In the genomic region with DNA sequence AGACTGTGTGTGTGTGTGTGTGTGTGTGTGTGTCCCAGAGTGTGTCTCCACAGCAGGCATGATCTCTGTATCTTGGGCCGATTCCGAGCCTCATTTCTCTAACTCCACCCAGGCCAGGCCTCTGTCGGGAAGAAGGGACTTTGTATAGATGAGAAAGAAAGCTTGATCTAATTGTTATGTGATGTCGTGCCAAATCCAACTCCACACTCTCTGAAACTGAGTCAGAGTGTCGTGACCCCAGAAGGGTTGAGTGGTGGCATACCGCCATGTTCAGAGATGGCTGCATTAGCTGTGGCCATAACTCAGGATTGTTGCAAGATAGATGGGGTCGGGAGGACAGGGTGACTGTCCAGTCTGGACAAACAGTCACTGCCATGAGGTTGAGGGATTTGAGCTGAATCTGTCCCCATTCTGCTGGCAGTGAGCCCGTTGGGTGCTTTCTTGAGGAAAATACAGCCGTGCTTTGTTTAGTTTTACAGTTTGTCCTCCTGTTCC, we compare ENCODE assay signal across 8 mouse cellular contexts. TPM values are rescaled to one million over a fixed set of nuclear protein-coding genes. Genes with fewer than 3 reads are reported as not detected.
DNase-seq lines count a peak whose midpoint lies in the region; ATAC-seq and TF ChIP-seq lines count a peak whose summit lies in the region.

No protein-coding gene starts in this region.

- peaks cover 7% of the 10 kb centered on the region; the same call in 1 of the 2 replicates for H3K4me1 ChIP-seq in midbrain, embryonic 14.5 days (ENCODE audit: control insufficient read depth, insufficient read depth, low read length)
- H3K4me1 ChIP-seq in midbrain, embryonic 11.5 days (ENCODE audit: control insufficient read depth, insufficient read depth, low read length) = no peaks in the 10 kb centered on the region
- peaks cover 4% of the 10 kb centered on the region; the same call in 1 of the 2 replicates for H3K4me1 ChIP-seq in midbrain, postnatal 0 days (ENCODE audit: insufficient read depth, low read length)

- H3K27ac ChIP-seq in gastrocnemius, adult 2 months = no peak overlapping the region
- H3K27ac ChIP-seq in midbrain, embryonic 14.5 days (replicated peaks; ENCODE audit: low read depth, low read length) = no peak overlapping the region
- no peak overlapping the region for H3K27ac ChIP-seq in midbrain, embryonic 11.5 days (ENCODE audit: low read depth, low read length)
- H3K27ac ChIP-seq in midbrain, postnatal 0 days (ENCODE audit: low read depth, low read length) = no peak overlapping the region

- H3K9me3 ChIP-seq in midbrain, embryonic 14.5 days (ENCODE audit: control insufficient read depth, low read length) = no peaks in the 10 kb centered on the region
- H3K9me3 ChIP-seq in midbrain, embryonic 11.5 days (ENCODE audit: control insufficient read depth, low read length) = no peaks in the 10 kb centered on the region
- H3K9me3 ChIP-seq in midbrain, postnatal 0 days (ENCODE audit: low read length) = no peaks in the 10 kb centered on the region

- WGBS in midbrain, embryonic 14.5 days = 76% methylated on average over 9 of the region's 9 CpGs
- whole genome bisulfite sequencing in midbrain, embryonic 11.5 days = 81% methylated on average over 9 of the region's 9 CpGs
- WGBS in midbrain, postnatal 0 days = 67% methylated on average over 9 of the region's 9 CpGs

- intact Hi-C loops in gastrocnemius, adult 2 months (cut with DNase I) = loop anchor here (10.0 kb wide), 1 partner anchor 119 kb away; the partner anchor contains the start of gene Fbxw7
- intact Hi-C loops in gastrocnemius, postnatal 36 days (cut with DNase I) = loop anchor here (2.0 kb wide), 1 partner anchor 149 kb away; no protein-coding TSS in a partner anchor

- H3K36me3 ChIP-seq in midbrain, embryonic 14.5 days (ENCODE audit: control insufficient read depth, insufficient read depth, low read length) = no peaks in the 10 kb centered on the region
- H3K36me3 ChIP-seq in midbrain, embryonic 11.5 days (ENCODE audit: control insufficient read depth, insufficient read depth, low read length) = no peaks in the 10 kb centered on the region
- no peaks in the 10 kb centered on the region for H3K36me3 ChIP-seq in midbrain, postnatal 0 days (ENCODE audit: insufficient read depth, low read length)

- H3K9ac ChIP-seq in midbrain, embryonic 14.5 days (replicated peaks; ENCODE audit: low read length) = no peak overlapping the region
- no peak overlapping the region for H3K9ac ChIP-seq in midbrain, embryonic 11.5 days (ENCODE audit: low read length)
- no peak overlapping the region for H3K9ac ChIP-seq in midbrain, postnatal 0 days (replicated peaks; ENCODE audit: low read length, poor library complexity, severe bottlenecking)

- peak overlapping the region; percentile 26; the same call in 1 of the 2 replicates for H3K4me3 ChIP-seq in gastrocnemius, adult 2 months
- H3K4me3 ChIP-seq in midbrain, embryonic 14.5 days (replicated peaks; ENCODE audit: low read depth, low read length) = no peak overlapping the region
- no peak overlapping the region for H3K4me3 ChIP-seq in midbrain, embryonic 11.5 days (ENCODE audit: low read depth, low read length)
- H3K4me3 ChIP-seq in midbrain, postnatal 0 days (ENCODE audit: low read depth, low read length) = no peak overlapping the region

- DNase-seq in gastrocnemius, adult 2 months = no peak
- no peak for DNase-seq in gastrocnemius, postnatal 36 days
- no peak for DNase-seq in midbrain, embryonic 14.5 days
- no peak for DNase-seq in midbrain, embryonic 11.5 days (ENCODE audit: low spot score, missing footprints)
- DNase-seq in heart, postnatal 4 days = peak; percentile 39
- DNase-seq in midbrain, postnatal 0 days (ENCODE audit: low spot score) = no peak
- DNase-seq in thymus, postnatal 36 days = no peak

- peak overlapping the region; percentile 34; the same call in 1 of the 2 replicates for H3K4me2 ChIP-seq in midbrain, embryonic 14.5 days (ENCODE audit: low read length)
- no peak overlapping the region for H3K4me2 ChIP-seq in midbrain, embryonic 11.5 days
- peak overlapping the region; percentile 39 for H3K4me2 ChIP-seq in midbrain, postnatal 0 days (ENCODE audit: low read depth, low read length, poor library complexity, severe bottlenecking)

- no peak for ATAC-seq in midbrain, embryonic 14.5 days (ENCODE audit: low FRiP score, low TSS enrichment)
- ATAC-seq in midbrain, embryonic 11.5 days (ENCODE audit: low FRiP score) = no peak
- ATAC-seq in midbrain, postnatal 0 days (ENCODE audit: low FRiP score) = no peak
- ATAC-seq in activated CD4-positive, CD25-positive, alpha-beta regulatory T cell, adult 4 months = no peak

- no peak for TF ChIP-seq CTCF in gastrocnemius, adult 2 months (IDR thresholded peaks at IDR 0.05)
- no peak for TF ChIP-seq CTCF in midbrain, postnatal 0 days (IDR thresholded peaks at IDR 0.05)

- H3K27me3 ChIP-seq in midbrain, embryonic 14.5 days (ENCODE audit: control insufficient read depth, insufficient read depth, low read length) = no peaks in the 10 kb centered on the region
- no peaks in the 10 kb centered on the region for H3K27me3 ChIP-seq in midbrain, embryonic 11.5 days (ENCODE audit: control insufficient read depth, insufficient read depth, low read length)
- 0 out of 2 replicates have a peak, but pooled peaks cover 2% of the 10 kb centered on the region for H3K27me3 ChIP-seq in midbrain, postnatal 0 days (ENCODE audit: insufficient read depth, low read length)

RNA-seq across cellular contexts. Expression of gene Tmem154, which starts 29.9 kb away (rescaled TPM):
- total RNA-seq in gastrocnemius, adult 2 months (2021) = under 1 TPM; 0.73 to 0.74 TPM
- under 1 TPM; 0.33 to 0.57 TPM for total RNA-seq in gastrocnemius, postnatal 36 days (2021)
- polyA plus RNA-seq in midbrain, embryonic 14.5 days (2014; fragmentation: Nextera tagmentation; extraction: Ambion mirVana) = 1.0 and 1.1 TPM in 2 replicates
- polyA plus RNA-seq in midbrain, embryonic 11.5 days (2014; fragmentation: Nextera tagmentation; extraction: Ambion mirVana) = 0.16 and 0.36 TPM in 2 replicates
- total RNA-seq in heart, postnatal 4 days (2021) = 1 to 10 TPM; 3.6 to 4.0 TPM
- total RNA-seq in midbrain, postnatal 0 days (2014; rRNA removed) = 0.42 TPM in 1 of 2 replicates, not detected in the other
- polyA plus RNA-seq in midbrain, postnatal 0 days (2015; fragmentation: Nextera tagmentation; extraction: Ambion mirVana) = 0.86 and 2.0 TPM in 2 replicates
- polyA plus RNA-seq in activated CD4-positive, CD25-positive, alpha-beta regulatory T cell, adult 4 months (2017; shearing (Covaris generic)) = 100 to 1,000 TPM; 124 to 153 TPM
